Mouse (Mus musculus) kidney, postnatal 0 days (tissue): ENCODE data around the gene D430041D05Rik. TPM values are rescaled to one million over a fixed set of nuclear protein-coding genes. Genes with fewer than 3 reads are reported as not detected.

ENCODE experiments used
- ATAC-seq: fragments of 200-750 bp; cut with Nextera tagmentation; replicated peaks from 2 replicates; pipeline ENCODE4 v1.8.0; 2017; ENCODE audit warnings: low read depth, moderate number of reproducible peaks, moderate TSS enrichment, moderate library complexity; ENCODE audit not compliant: low FRiP score
- DNase-seq: peaks from one replicate; pipeline ENCODE4 v3.0.0-alpha.2; 2016; ENCODE audit warnings: low spot score
- H3K27ac ChIP-seq: fragments of 300-500 bp; sonication (generic); 2 replicates; pipeline ENCODE4 v1.5.1; 2014; ENCODE audit warnings: mild to moderate bottlenecking
- H3K27me3 ChIP-seq: fragments of 300-500 bp; sonication (generic); 2 replicates; pipeline ENCODE4 v1.6.1; 2014; ENCODE audit warnings: low read length, mixed read lengths; ENCODE audit not compliant: insufficient read depth
- H3K36me3 ChIP-seq: fragments of 300-500 bp; sonication (generic); 2 replicates; pipeline ENCODE4 v1.6.1; 2014; ENCODE audit warnings: low read length, mixed read lengths; ENCODE audit not compliant: insufficient read depth
- H3K4me1 ChIP-seq: fragments of 300-500 bp; sonication (generic); replicated peaks from 2 replicates; pipeline ENCODE4 v1.6.1; 2014; ENCODE audit warnings: antibody characterized with exemption, low read length, mixed read lengths; ENCODE audit not compliant: insufficient read depth
- H3K4me2 ChIP-seq: fragments of 300-500 bp; sonication (generic); 2 replicates; pipeline ENCODE4 v1.6.1; 2014; ENCODE audit warnings: mild to moderate bottlenecking, low read length, moderate library complexity, mixed read lengths
- H3K4me3 ChIP-seq: fragments of 300-500 bp; sonication (generic); replicated peaks from 2 replicates; pipeline ENCODE4 v1.5.1; 2014; ENCODE audit warnings: low read depth, low read length
- H3K9ac ChIP-seq: fragments of 300-500 bp; sonication (generic); 2 replicates; pipeline ENCODE4 v1.6.1; 2014; ENCODE audit warnings: low read depth, low read length
- H3K9me3 ChIP-seq: fragments of 300-500 bp; sonication (generic); replicated peaks from 2 replicates; pipeline ENCODE4 v1.6.1; 2016; ENCODE audit warnings: low read length, inconsistent platforms, mixed read lengths
- CTCF ChIP-seq: IDR thresholded peaks from 2 replicates; pipeline ENCODE4 v1.5.1; 2016; ENCODE audit warnings: antibody characterized with exemption, low read depth, mild to moderate bottlenecking, moderate library complexity
- WGBS: fragments of 180-500 bp; shearing (Covaris S2); extraction: QIAGEN DNeasy Blood & Tissue Kit; methylation state at CpG from one replicate; pipeline ENCODE4 v1.1.7; 2014; 5-methylcytosine and 5-hydroxymethylcytosine counted together
- polyA plus RNA-seq: library from polyadenylated mRNA; unstranded; fragments of >200 nt; fragmentation: Nextera tagmentation; extraction: Ambion mirVana; gene quantifications from 2 replicates; pipeline ENCODE4 v1.2.1, GENCODE M21; 2015

Gene D430041D05Rik
- polyA plus RNA-seq, 1 experiment from 2014 or later: 0.22 TPM

DNA sequence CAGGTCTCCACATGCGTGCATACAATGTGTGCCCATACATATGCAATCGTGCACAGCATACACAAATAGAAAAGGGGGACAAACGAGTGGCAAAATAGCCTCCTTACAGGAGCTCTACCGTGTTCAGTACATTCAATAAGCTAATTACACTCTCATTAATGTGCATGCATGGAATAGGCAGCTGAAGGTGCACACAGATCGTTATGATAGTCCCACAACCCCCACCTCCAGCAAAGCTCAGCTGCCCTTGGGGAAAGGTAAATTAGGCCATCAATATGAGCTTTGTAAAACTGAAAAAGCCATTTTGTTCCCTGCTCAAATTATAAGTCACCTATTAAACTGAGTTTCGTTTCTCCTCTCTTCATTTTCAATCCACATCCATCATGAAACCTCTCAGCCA, 75.0 kb downstream of the D430041D05Rik start:
- peak overlapping the region; percentile 27; the same call in 1 of the 2 replicates for H3K27ac ChIP-seq
- no peak overlapping the region for H3K4me2 ChIP-seq
- no peak overlapping the region for H3K4me3 ChIP-seq
- 67% methylated on average over 6 of the region's 6 CpGs for WGBS
- H3K27me3 ChIP-seq: no peaks in the 10 kb centered on the region
- no peaks in the 10 kb centered on the region for H3K9me3 ChIP-seq
- no peaks in the 10 kb centered on the region for H3K4me1 ChIP-seq
- DNase-seq: peak; percentile 9
- no peak for TF ChIP-seq CTCF
- no peak overlapping the region for H3K9ac ChIP-seq
- no peaks in the 10 kb centered on the region for H3K36me3 ChIP-seq
- ATAC-seq: no peak

DNA sequence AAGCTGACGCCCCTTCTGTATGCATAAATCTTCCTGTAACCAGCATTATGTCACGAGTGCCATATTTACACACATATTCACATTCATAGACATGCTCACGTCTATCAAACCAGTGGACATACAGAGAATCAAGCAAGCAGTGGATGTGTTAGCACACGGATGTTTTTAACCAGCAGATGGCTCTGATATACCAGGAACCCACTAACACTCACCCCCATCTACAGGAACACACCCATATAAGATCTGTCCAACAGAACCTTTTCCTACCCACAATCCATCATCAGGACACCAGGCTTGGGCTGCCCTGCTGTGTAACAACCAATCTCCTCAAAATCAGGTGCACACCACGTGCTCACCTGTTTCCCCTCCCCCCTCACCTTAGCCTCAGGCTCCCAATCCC, 76.9 kb downstream of the D430041D05Rik start:
- H3K9ac ChIP-seq: no peak overlapping the region
- H3K4me3 ChIP-seq: no peak overlapping the region
- no peak overlapping the region for H3K27ac ChIP-seq
- TF ChIP-seq CTCF: peak; percentile 53
- H3K4me2 ChIP-seq: no peak overlapping the region
- WGBS: 66% methylated on average over 5 of the region's 5 CpGs
- H3K4me1 ChIP-seq: no peaks in the 10 kb centered on the region
- no peaks in the 10 kb centered on the region for H3K36me3 ChIP-seq
- 0 out of 2 replicates have a peak, but pooled peaks have one; percentile 33 for ATAC-seq
- no peaks in the 10 kb centered on the region for H3K27me3 ChIP-seq
- DNase-seq: peak; percentile 14
- no peaks in the 10 kb centered on the region for H3K9me3 ChIP-seq

DNA sequence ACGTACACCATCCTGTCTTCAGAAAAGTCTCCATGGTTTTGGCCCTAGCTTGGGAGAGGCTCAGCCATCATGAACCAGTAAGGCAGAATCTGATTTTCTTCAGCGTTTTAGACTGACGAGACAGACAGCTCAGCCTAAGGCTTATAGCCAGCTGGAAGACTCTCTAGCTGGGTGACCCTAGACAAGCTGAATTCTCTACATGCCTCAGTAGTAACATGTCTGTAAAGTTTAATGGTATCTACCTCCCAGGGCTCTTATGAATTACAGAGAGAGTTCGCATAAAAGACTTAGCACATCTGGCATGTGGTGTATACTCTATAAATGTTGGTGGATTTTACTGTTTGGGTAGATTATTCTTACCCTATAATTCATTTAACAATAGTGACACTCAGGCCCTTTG, 78.1 kb downstream of the D430041D05Rik start:
- H3K36me3 ChIP-seq: no peaks in the 10 kb centered on the region
- 72% methylated on average over 4 of the region's 4 CpGs for WGBS

DNA sequence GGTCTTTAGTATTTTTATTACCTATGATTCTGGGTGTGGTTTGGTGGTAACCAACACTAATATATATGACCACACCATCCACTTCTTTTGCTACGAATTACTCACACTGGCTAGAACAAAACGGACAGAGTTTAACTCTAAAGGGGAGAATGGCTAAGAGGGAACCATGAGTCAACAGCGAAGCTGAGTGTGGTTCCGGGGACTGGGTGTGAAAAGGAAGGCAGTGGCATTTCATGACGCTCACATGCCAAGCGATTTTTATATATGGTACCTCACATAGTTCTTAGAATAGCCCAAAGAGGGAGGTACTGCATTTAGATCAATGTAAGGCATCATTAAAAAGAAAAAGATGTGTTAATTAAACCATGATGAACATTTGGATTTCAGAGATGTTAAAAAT, 79.6 kb downstream of the D430041D05Rik start:
- TF ChIP-seq CTCF: no peak
- Histone ChIP-seq H3K4me2 (no peak overlapping the region), H3K9ac (no peak overlapping the region), H3K4me3 (no peak overlapping the region), H3K27ac (no peak overlapping the region), H3K36me3 (no peaks in the 10 kb centered on the region), H3K4me1 (no peaks in the 10 kb centered on the region), H3K27me3 (no peaks in the 10 kb centered on the region), H3K9me3 (no peaks in the 10 kb centered on the region)
- WGBS: 83% methylated on average over 6 of the region's 6 CpGs
- DNase-seq: no peak
- no peak for ATAC-seq

More for the DNA sequence above, 78.1 kb downstream of the D430041D05Rik start:
- Histone ChIP-seq H3K4me3 (no peak overlapping the region), H3K9ac (no peak overlapping the region), H3K4me1 (no peaks in the 10 kb centered on the region), H3K27me3 (no peaks in the 10 kb centered on the region), H3K27ac (no peak overlapping the region), H3K4me2 (no peak overlapping the region), H3K9me3 (no peaks in the 10 kb centered on the region)
- ATAC-seq (no peak), DNase-seq (no peak)
- TF ChIP-seq CTCF: no peak

DNA sequence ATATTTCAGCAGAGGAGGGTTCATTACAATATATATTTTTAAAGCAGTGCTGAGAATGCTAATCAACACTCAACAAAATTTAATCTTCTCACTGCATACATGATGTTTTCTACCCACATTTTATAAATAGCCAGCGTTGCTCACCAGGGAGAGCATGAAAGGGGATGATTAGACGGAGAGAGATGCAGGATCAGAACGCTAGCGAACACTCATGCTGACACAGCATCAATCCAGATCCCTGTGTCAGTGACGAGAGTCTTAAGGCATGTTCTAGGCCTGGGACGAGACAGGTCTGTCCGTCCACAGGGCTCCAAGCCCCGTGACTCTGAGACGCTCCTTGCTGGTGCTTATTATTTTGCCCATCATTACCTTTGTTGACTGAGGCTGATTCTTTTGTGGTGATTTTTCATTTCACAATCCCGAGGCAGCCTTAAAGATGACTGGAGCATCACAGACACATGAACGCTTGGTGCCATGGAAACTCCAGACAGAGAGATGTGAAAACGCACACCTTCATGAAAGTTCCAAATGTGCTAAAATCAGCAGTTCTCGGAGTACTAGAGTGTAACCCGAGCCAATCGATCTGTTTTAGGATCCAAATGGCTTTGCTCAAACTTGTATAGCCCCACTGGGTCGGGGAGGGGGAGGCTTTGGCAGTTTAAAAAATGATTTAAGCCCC, 83.6 kb downstream of the D430041D05Rik start:
- DNase-seq (no peak), ATAC-seq (no peak)
- no peaks in the 10 kb centered on the region for H3K36me3 ChIP-seq
- no peak overlapping the region for H3K27ac ChIP-seq
- no peak for TF ChIP-seq CTCF
- H3K4me2 ChIP-seq: no peak overlapping the region
- no peaks in the 10 kb centered on the region for H3K4me1 ChIP-seq
- WGBS: 51% methylated on average over 16 of the region's 16 CpGs
- no peaks in the 10 kb centered on the region for H3K9me3 ChIP-seq
- no peak overlapping the region for H3K4me3 ChIP-seq
- H3K27me3 ChIP-seq: no peaks in the 10 kb centered on the region
- no peak overlapping the region for H3K9ac ChIP-seq

- Histone ChIP-seq H3K27me3 (no peaks in the 10 kb centered on the region), H3K9ac (no peak overlapping the region), H3K9me3 (no peaks in the 10 kb centered on the region), H3K4me3 (no peak overlapping the region), H3K36me3 (no peaks in the 10 kb centered on the region), H3K27ac (no peak overlapping the region), H3K4me2 (no peak overlapping the region), H3K4me1 (no peaks in the 10 kb centered on the region)
- 29% methylated on average over 6 of the region's 6 CpGs for WGBS
- DNase-seq: peak; percentile 50
- no peak for TF ChIP-seq CTCF
- no peak for ATAC-seq
Observed at GRCm38 (mm10) chr2:104323773-104324172, 87.0 kb downstream of the D430041D05Rik start.
